Mouse (Mus musculus): ENCODE results near the gene Mcrip2. TPM values are rescaled to one million over a fixed set of nuclear protein-coding genes. Genes with fewer than 3 reads are reported as not detected.

Gene Mcrip2
- polyA plus RNA-seq, 1 experiment from 2014 or later: 13.9 TPM

- ATAC-seq (ENCODE audit: low FRiP score, low TSS enrichment) (no peak), DNase-seq (no peak)
- Histone ChIP-seq H3K36me3 (ENCODE audit: control insufficient read depth, insufficient read depth, low read length) (no peaks in the 10 kb centered on the region), H3K4me2 (ENCODE audit: low read length) (no peak overlapping the region), H3K27me3 (ENCODE audit: control insufficient read depth, insufficient read depth, low read length) (no peaks in the 10 kb centered on the region), H3K4me3 (replicated peaks; ENCODE audit: low read depth, low read length) (no peak overlapping the region), H3K9me3 (ENCODE audit: control insufficient read depth, low read length) (no peaks in the 10 kb centered on the region), H3K9ac (replicated peaks; ENCODE audit: low read length) (no peak overlapping the region), H3K4me1 (ENCODE audit: control insufficient read depth, insufficient read depth, low read length) (peaks cover 18% of the 10 kb centered on the region), H3K27ac (replicated peaks; ENCODE audit: low read depth, low read length) (no peak overlapping the region)
- WGBS: 92% methylated on average over 14 of the region's 14 CpGs
These were observed 4.3 kb downstream of the Mcrip2 start for GRCm38 (mm10) chr17:25864311-25864710.

- no peak overlapping the region for H3K27ac ChIP-seq (replicated peaks; ENCODE audit: low read depth, low read length)
- ATAC-seq (ENCODE audit: low FRiP score, low TSS enrichment): no peak
- WGBS: 94% methylated on average over 6 of the region's 6 CpGs
These were observed 4.9 kb downstream of the Mcrip2 start for GRCm38 (mm10) chr17:25863681-25864080.

GRCm38 (mm10) chr17:25861704-25862612, 6.6 kb downstream of the Mcrip2 start:
- ATAC-seq (ENCODE audit: low FRiP score, low TSS enrichment): peak; percentile 28
- H3K9ac ChIP-seq (replicated peaks; ENCODE audit: low read length): peak overlapping the region; percentile 83
- 10% methylated on average over 6 of the region's 6 CpGs for WGBS
- H3K27me3 ChIP-seq (ENCODE audit: control insufficient read depth, insufficient read depth, low read length): no peaks in the 10 kb centered on the region
- H3K36me3 ChIP-seq (ENCODE audit: control insufficient read depth, insufficient read depth, low read length): no peaks in the 10 kb centered on the region
- DNase-seq: no peak
- H3K27ac ChIP-seq (replicated peaks; ENCODE audit: low read depth, low read length): peak overlapping the region; percentile 85
- H3K9me3 ChIP-seq (ENCODE audit: control insufficient read depth, low read length): no peaks in the 10 kb centered on the region
- peak overlapping the region; percentile 86 for H3K4me2 ChIP-seq (ENCODE audit: low read length)
- H3K4me1 ChIP-seq (ENCODE audit: control insufficient read depth, insufficient read depth, low read length): peaks cover 13% of the 10 kb centered on the region
- peak overlapping the region; percentile 63 for H3K4me3 ChIP-seq (replicated peaks; ENCODE audit: low read depth, low read length)

More at GRCm38 (mm10) chr17:25863681-25864080, 4.9 kb downstream of the Mcrip2 start:
- peaks cover 18% of the 10 kb centered on the region for H3K4me1 ChIP-seq (ENCODE audit: control insufficient read depth, insufficient read depth, low read length)
- no peaks in the 10 kb centered on the region for H3K36me3 ChIP-seq (ENCODE audit: control insufficient read depth, insufficient read depth, low read length)
- no peaks in the 10 kb centered on the region for H3K9me3 ChIP-seq (ENCODE audit: control insufficient read depth, low read length)
- H3K4me2 ChIP-seq (ENCODE audit: low read length): no peak overlapping the region
- no peaks in the 10 kb centered on the region for H3K27me3 ChIP-seq (ENCODE audit: control insufficient read depth, insufficient read depth, low read length)
- no peak for DNase-seq
- H3K9ac ChIP-seq (replicated peaks; ENCODE audit: low read length): no peak overlapping the region
- no peak overlapping the region for H3K4me3 ChIP-seq (replicated peaks; ENCODE audit: low read depth, low read length)

GRCm38 (mm10) chr17:25860832-25861703, 7.5 kb downstream of the Mcrip2 start, which contains the start of gene Wdr90:
TSS of gene Wdr90 (minus strand) at chr17:25861501.
- Histone ChIP-seq H3K4me1 (ENCODE audit: control insufficient read depth, insufficient read depth, low read length) (peaks cover 13% of the 10 kb centered on the region), H3K9me3 (ENCODE audit: control insufficient read depth, low read length) (no peaks in the 10 kb centered on the region), H3K4me2 (ENCODE audit: low read length) (peak within 1 kb of the TSS; percentile 86), H3K27me3 (ENCODE audit: control insufficient read depth, insufficient read depth, low read length) (no peaks in the 10 kb centered on the region), H3K27ac (replicated peaks; ENCODE audit: low read depth, low read length) (peak within 1 kb of the TSS; percentile 85), H3K9ac (replicated peaks; ENCODE audit: low read length) (peak within 1 kb of the TSS; percentile 83), H3K4me3 (replicated peaks; ENCODE audit: low read depth, low read length) (peak within 1 kb of the TSS; percentile 63), H3K36me3 (ENCODE audit: control insufficient read depth, insufficient read depth, low read length) (no peaks in the 10 kb centered on the region)
- 3% methylated on average over 65 of the region's 65 CpGs for WGBS
- ATAC-seq (ENCODE audit: low FRiP score, low TSS enrichment) (peak; percentile 92), DNase-seq (peak; percentile 97)

- H3K9ac ChIP-seq (replicated peaks; ENCODE audit: low read length): no peak overlapping the region
These were observed 8.3 kb downstream of the Mcrip2 start for GRCm38 (mm10) chr17:25860229-25860628.

GRCm38 (mm10) chr17:25844396-25844901, 24.1 kb downstream of the Mcrip2 start, which contains the start of gene Rhot2:
TSS of gene Rhot2 (minus strand) at chr17:25844851.
- ATAC-seq (ENCODE audit: low FRiP score, low TSS enrichment): peak; percentile 89
- Histone ChIP-seq H3K36me3 (ENCODE audit: control insufficient read depth, insufficient read depth, low read length) (peaks cover 53% of the 10 kb centered on the region), H3K4me3 (replicated peaks; ENCODE audit: low read depth, low read length) (peak within 1 kb of the TSS; percentile 78), H3K9ac (replicated peaks; ENCODE audit: low read length) (peak within 1 kb of the TSS; percentile 71), H3K9me3 (ENCODE audit: control insufficient read depth, low read length) (no peaks in the 10 kb centered on the region), H3K4me1 (ENCODE audit: control insufficient read depth, insufficient read depth, low read length) (peaks cover 12% of the 10 kb centered on the region), H3K27me3 (ENCODE audit: control insufficient read depth, insufficient read depth, low read length) (no peaks in the 10 kb centered on the region), H3K27ac (replicated peaks; ENCODE audit: low read depth, low read length) (peak within 1 kb of the TSS; percentile 62), H3K4me2 (ENCODE audit: low read length) (peak within 1 kb of the TSS; percentile 70)
- 2% methylated on average over 20 of the region's 21 CpGs for WGBS
- peak; percentile 96 for DNase-seq

More at GRCm38 (mm10) chr17:25860229-25860628, 8.3 kb downstream of the Mcrip2 start:
- Histone ChIP-seq H3K27ac (replicated peaks; ENCODE audit: low read depth, low read length) (no peak overlapping the region), H3K9me3 (ENCODE audit: control insufficient read depth, low read length) (no peaks in the 10 kb centered on the region), H3K27me3 (ENCODE audit: control insufficient read depth, insufficient read depth, low read length) (no peaks in the 10 kb centered on the region), H3K4me3 (replicated peaks; ENCODE audit: low read depth, low read length) (peak overlapping the region; percentile 63; the same call in 1 of the 2 replicates), H3K4me2 (ENCODE audit: low read length) (peak overlapping the region; percentile 86), H3K36me3 (ENCODE audit: control insufficient read depth, insufficient read depth, low read length) (0 out of 2 replicates have a peak, but pooled peaks cover under 1% of the 10 kb centered on the region), H3K4me1 (ENCODE audit: control insufficient read depth, insufficient read depth, low read length) (peaks cover 13% of the 10 kb centered on the region)
- DNase-seq (no peak), ATAC-seq (ENCODE audit: low FRiP score, low TSS enrichment) (no peak)
- WGBS: 91% methylated on average over 6 of the region's 6 CpGs

- peak overlapping the region; percentile 78 for H3K4me3 ChIP-seq (replicated peaks; ENCODE audit: low read depth, low read length)
- H3K36me3 ChIP-seq (ENCODE audit: control insufficient read depth, insufficient read depth, low read length): peaks cover 55% of the 10 kb centered on the region
- no peaks in the 10 kb centered on the region for H3K9me3 ChIP-seq (ENCODE audit: control insufficient read depth, low read length)
- peak overlapping the region; percentile 70 for H3K4me2 ChIP-seq (ENCODE audit: low read length)
- ATAC-seq (ENCODE audit: low FRiP score, low TSS enrichment): no peak; the same call in 1 of the 2 replicates
- DNase-seq: peak; percentile 43
- no peaks in the 10 kb centered on the region for H3K27me3 ChIP-seq (ENCODE audit: control insufficient read depth, insufficient read depth, low read length)
- WGBS: 3% methylated on average over 35 of the region's 38 CpGs
- H3K9ac ChIP-seq (replicated peaks; ENCODE audit: low read length): peak overlapping the region; percentile 71
- peaks cover 12% of the 10 kb centered on the region for H3K4me1 ChIP-seq (ENCODE audit: control insufficient read depth, insufficient read depth, low read length)
- H3K27ac ChIP-seq (replicated peaks; ENCODE audit: low read depth, low read length): peak overlapping the region; percentile 62
These were observed 24.7 kb downstream of the Mcrip2 start for GRCm38 (mm10) chr17:25843636-25844395.

All from midbrain, embryonic 14.5 days (tissue).